Mouse (Mus musculus) CH12.LX (cell line): ENCODE measurements around the gene Eral1. TPM values are rescaled to one million over a fixed set of nuclear protein-coding genes. Genes with fewer than 3 reads are reported as not detected.

ENCODE experiments used
- DNase-seq: peaks from one replicate; pipeline ENCODE4 v3.0.0-alpha.2; 2013; ENCODE audit errors: extremely low read depth
- H3K27ac ChIP-seq: 2 replicates; pipeline ENCODE4 v1.5.1; 2012; ENCODE audit warnings: low read depth, mild to moderate bottlenecking, control low read depth, moderate library complexity; ENCODE audit not compliant: insufficient read depth
- H3K27me3 ChIP-seq: replicated peaks from 2 replicates; pipeline ENCODE3; 2012; ENCODE audit warnings: inconsistent platforms
- H3K36me3 ChIP-seq, 2 experiments: replicated peaks in 1 of 2; 2 replicates each; pipeline versions ENCODE3 to v1.6.1; 2012; ENCODE audit warnings: inconsistent platforms in 1 of 2, low read length in 1 of 2, mild to moderate bottlenecking in 1 of 2, mixed read lengths in 1 of 2, moderate library complexity in 1 of 2; ENCODE audit not compliant: control insufficient read depth in 1 of 2, insufficient read depth in 1 of 2
- H3K4me1 ChIP-seq, 2 experiments: 2 replicates each; pipeline ENCODE4 v1.6.1; 2012; ENCODE audit warnings: inconsistent platforms in 1 of 2, moderate library complexity in 1 of 2; ENCODE audit not compliant: insufficient read depth in 2 of 2, control insufficient read depth in 1 of 2
- H3K4me2 ChIP-seq: 2 replicates; pipeline ENCODE4 v1.6.1; 2012; ENCODE audit warnings: low read depth, mild to moderate bottlenecking, control low read depth; ENCODE audit not compliant: poor library complexity, insufficient read depth, severe bottlenecking
- H3K4me3 ChIP-seq, 3 experiments: fragments of 150-350 bp in 1 of 3; sonication (generic) in 1 of 3; replicated peaks in 1 of 3; 2 replicates each; pipeline versions ENCODE3 to v1.5.1; 2011 to 2012; ENCODE audit warnings: low read depth in 2 of 3, low read length in 2 of 3, mild to moderate bottlenecking in 2 of 3, moderate library complexity in 2 of 3, control low read depth in 1 of 3, improper control_type of control experiment in 1 of 3, inconsistent platforms in 1 of 3, mixed read lengths in 1 of 3; ENCODE audit not compliant: poor library complexity in 1 of 3
- H3K79me2 ChIP-seq: replicated peaks from 2 replicates; pipeline ENCODE4 v1.6.1; 2012; ENCODE audit warnings: mild to moderate bottlenecking, moderate library complexity; ENCODE audit not compliant: control insufficient read depth, poor library complexity, insufficient read depth, severe bottlenecking; ENCODE audit errors: extremely low read depth
- H3K9ac ChIP-seq: 2 replicates; pipeline ENCODE4 v1.6.1; 2012; ENCODE audit warnings: low read depth, mild to moderate bottlenecking, control low read depth, moderate library complexity; ENCODE audit not compliant: insufficient read depth
- H3K9me3 ChIP-seq: replicated peaks from 2 replicates; pipeline ENCODE3; 2012; ENCODE audit warnings: low read length, inconsistent platforms, mixed read lengths
- CHD1 ChIP-seq: IDR thresholded peaks from 2 replicates; pipeline ENCODE4 v1.6.1; 2012; ENCODE audit warnings: low read depth, low read length, improper control_type of control experiment, inconsistent platforms
- CHD2 ChIP-seq: IDR thresholded peaks from 2 replicates; pipeline ENCODE4 v1.6.1; 2011; ENCODE audit warnings: low read length, improper control_type of control experiment
- ELF1 ChIP-seq: IDR thresholded peaks from 2 replicates; pipeline ENCODE4 v1.6.1; 2014; ENCODE audit warnings: low read depth, mild to moderate bottlenecking, inconsistent platforms, low read length, improper control_type of control experiment
- EP300 ChIP-seq: IDR thresholded peaks from 2 replicates; pipeline ENCODE4 v1.6.1; 2011; ENCODE audit warnings: low read length, improper control_type of control experiment
- ETS1 ChIP-seq: conservative IDR thresholded peaks from 2 replicates; pipeline ENCODE4 v1.6.1; 2012; ENCODE audit warnings: low read depth, mild to moderate bottlenecking, inconsistent platforms, low read length, improper control_type of control experiment, moderate library complexity
- GABPA ChIP-seq: IDR thresholded peaks from 2 replicates; pipeline ENCODE4 v1.6.1; 2012; ENCODE audit warnings: low read depth, low read length, improper control_type of control experiment, inconsistent platforms; ENCODE audit not compliant: insufficient replicate concordance
- HCFC1 ChIP-seq: IDR thresholded peaks from 2 replicates; pipeline ENCODE4 v1.6.1; 2012; ENCODE audit warnings: low read depth, mild to moderate bottlenecking, inconsistent platforms, low read length, improper control_type of control experiment
- IRF4 ChIP-seq: IDR thresholded peaks from 2 replicates; pipeline ENCODE4 v1.6.1; 2014; ENCODE audit warnings: low read depth, mild to moderate bottlenecking, inconsistent platforms, low read length, improper control_type of control experiment
- JUN ChIP-seq: IDR thresholded peaks from 2 replicates; pipeline ENCODE4 v1.6.1; 2011; ENCODE audit warnings: low read depth, mild to moderate bottlenecking, low read length, improper control_type of control experiment, moderate library complexity; ENCODE audit not compliant: insufficient read depth
- JUND ChIP-seq: conservative IDR thresholded peaks from 2 replicates; pipeline ENCODE4 v1.6.1; 2011; ENCODE audit warnings: low read depth, low read length, improper control_type of control experiment
- KAT2A ChIP-seq: IDR thresholded peaks from 2 replicates; pipeline ENCODE4 v1.6.1; 2012; ENCODE audit warnings: low read length, improper control_type of control experiment, inconsistent platforms; ENCODE audit not compliant: insufficient replicate concordance
- MAX ChIP-seq: IDR thresholded peaks from 2 replicates; pipeline ENCODE4 v1.6.1; 2011; ENCODE audit warnings: low read length, improper control_type of control experiment
- MAZ ChIP-seq: IDR thresholded peaks from 2 replicates; pipeline ENCODE4 v1.6.1; 2012; ENCODE audit warnings: low read depth, mild to moderate bottlenecking, inconsistent platforms, low read length, improper control_type of control experiment, moderate library complexity
- MEF2A ChIP-seq: IDR thresholded peaks from 2 replicates; pipeline ENCODE4 v1.6.1; 2014; ENCODE audit warnings: low read depth, mild to moderate bottlenecking, inconsistent platforms, low read length, improper control_type of control experiment, borderline replicate concordance
- MXI1 ChIP-seq: IDR thresholded peaks from 2 replicates; pipeline ENCODE4 v1.6.1; 2011; ENCODE audit warnings: mild to moderate bottlenecking, low read depth, low read length, improper control_type of control experiment
- MYC ChIP-seq: IDR thresholded peaks from 2 replicates; pipeline ENCODE4 v1.6.1; 2011; ENCODE audit warnings: low read depth, mild to moderate bottlenecking, improper control_type of control experiment, low read length
- NRF1 ChIP-seq: IDR thresholded peaks from 2 replicates; pipeline ENCODE4 v1.6.1; 2014; ENCODE audit warnings: low read depth, mild to moderate bottlenecking, inconsistent platforms, low read length, improper control_type of control experiment, moderate library complexity
- RAD21 ChIP-seq: IDR thresholded peaks from 2 replicates; pipeline ENCODE4 v1.6.1; 2011; ENCODE audit warnings: low read depth, mild to moderate bottlenecking, low read length, improper control_type of control experiment, moderate library complexity
- SIN3A ChIP-seq: IDR thresholded peaks from 2 replicates; pipeline ENCODE4 v1.6.1; 2012; ENCODE audit warnings: low read length, improper control_type of control experiment, inconsistent platforms
- TBP ChIP-seq: conservative IDR thresholded peaks from 2 replicates; pipeline ENCODE4 v1.6.1; 2011; ENCODE audit warnings: low read depth, low read length, improper control_type of control experiment
- TCF12 ChIP-seq: IDR thresholded peaks from 2 replicates; pipeline ENCODE4 v1.6.1; 2014; ENCODE audit warnings: low read depth, mild to moderate bottlenecking, inconsistent platforms, low read length, improper control_type of control experiment
- UBTF ChIP-seq: IDR thresholded peaks from 2 replicates; pipeline ENCODE4 v1.6.1; 2012; ENCODE audit warnings: low read depth, mild to moderate bottlenecking, inconsistent platforms, low read length, improper control_type of control experiment, moderate library complexity
- USF1 ChIP-seq: IDR thresholded peaks from 2 replicates; pipeline ENCODE4 v1.6.1; 2014; ENCODE audit warnings: low read depth, mild to moderate bottlenecking, inconsistent platforms, low read length, improper control_type of control experiment
- USF2 ChIP-seq: conservative IDR thresholded peaks from 2 replicates; pipeline ENCODE4 v1.6.1; 2011; ENCODE audit warnings: low read depth, low read length, improper control_type of control experiment
- ZC3H11A ChIP-seq: IDR thresholded peaks from 2 replicates; pipeline ENCODE4 v1.6.1; 2012; ENCODE audit warnings: low read depth, mild to moderate bottlenecking, inconsistent platforms, low read length, improper control_type of control experiment
- ZKSCAN1 ChIP-seq: IDR thresholded peaks from 2 replicates; pipeline ENCODE4 v1.6.1; 2012; ENCODE audit warnings: low read depth, inconsistent platforms, low read length, improper control_type of control experiment, borderline replicate concordance
- ZMIZ1 ChIP-seq: IDR thresholded peaks from 2 replicates; pipeline ENCODE4 v1.6.1; 2012; ENCODE audit warnings: low read depth, mild to moderate bottlenecking, inconsistent platforms, low read length, improper control_type of control experiment
- ZNF384 ChIP-seq: IDR thresholded peaks from 2 replicates; pipeline ENCODE4 v1.6.1; 2012; ENCODE audit warnings: low read depth, low read length, improper control_type of control experiment, inconsistent platforms
- dilution Hi-C: fragments of 300-500 bp; cut with MboI; formaldehyde crosslinking; loops from 2 replicates; pipeline ENCODE4 v1.14.3; 2020; ENCODE audit warnings: low sequenced_read_pairs; ENCODE audit not compliant: extremely low pct_unique_long_range_greater_than_20kb, extremely low pct_ligation_motif_present
- in situ Hi-C: fragments of 300-500 bp; cut with MboI; formaldehyde crosslinking; loops from 3 replicates; pipeline ENCODE4 v1.14.3; 2019; ENCODE audit warnings: low sequenced_read_pairs, low pct_ligation_motif_present, low pct_unique_long_range_greater_than_20kb, mixed read lengths
- polyA plus RNA-seq: library from polyadenylated mRNA; unstranded; fragments of >175 nt; gene quantifications from 2 replicates; pipeline ENCODE4 v1.2.1, GENCODE M21; 2012; ENCODE audit warnings: low read depth; ENCODE audit not compliant: insufficient read length
- total RNA-seq, 2 experiments: library from RNA; depleted of rRNA; stranded (reverse); fragments of 300-350 nt in 1 of 2; fragments of >200 nt in 1 of 2; gene quantifications; 2 replicates each; pipeline ENCODE4 v1.2.3; 2012 to 2014

Eral1 gene
- total and polyA plus RNA-seq, 3 experiments, result 39.1 to 43.2 (median 41.5) TPM

GRCm38 (mm10) chr11:78095144-78095516 is 14.9 kb upstream of the Eral1 start:
- H3K4me3 ChIP-seq, result peak overlapping the region; percentile 78 to 97 (median 90)
- peak overlapping the region; percentile 94; the same call in 1 of the 2 replicates for H3K4me2 ChIP-seq
- H3K27me3 ChIP-seq, result no peaks in the 10 kb centered on the region
- peak overlapping the region; percentile 46; the same call in 1 of the 2 replicates for H3K27ac ChIP-seq
- peaks cover 53% of the 10 kb centered on the region for H3K79me2 ChIP-seq
- TF ChIP-seq HCFC1 (no peak), CHD1 (peak; percentile 47; the same call in 1 of the 2 replicates), ETS1 (no peak), IRF4 (no peak), ELF1 (no peak), USF1 (no peak), JUN (no peak), GABPA (no peak), CHD2 (no peak), RAD21 (no peak), EP300 (0 out of 2 replicates have a peak, but pooled peaks have one; percentile 36), MXI1 (no peak)
- peak overlapping the region; percentile 88 for H3K9ac ChIP-seq
- no peak for DNase-seq
- H3K36me3 ChIP-seq, result peaks cover 5 to 37% of the 10 kb centered on the region in 2 experiments
- dilution Hi-C loops, result no loop called here
- peaks cover 4 to 27% of the 10 kb centered on the region in 2 experiments; a peak in 3 of 4 replicates for H3K4me1 ChIP-seq
- H3K9me3 ChIP-seq, result no peaks in the 10 kb centered on the region
- in situ Hi-C loops, result no loop called here

- Histone ChIP-seq H3K4me1 (peaks cover 4 to 27% of the 10 kb centered on the region in 2 experiments; a peak in 3 of 4 replicates), H3K9me3 (no peaks in the 10 kb centered on the region), H3K27me3 (no peaks in the 10 kb centered on the region), H3K27ac (peak within 1 kb of the TSS; percentile 46), H3K9ac (peak within 1 kb of the TSS; percentile 88), H3K36me3 (peaks cover 3 to 34% of the 10 kb centered on the region in 2 experiments), H3K4me2 (peak within 1 kb of the TSS; percentile 94), H3K79me2 (peaks cover 48% of the 10 kb centered on the region), H3K4me3 (peak within 1 kb of the TSS; percentile 78 to 97 (median 90))
- in situ Hi-C loops (no loop called here), dilution Hi-C loops (no loop called here)
- peak; percentile 94 for DNase-seq
- peak; percentile 72; the same call in 1 of the 2 replicates for TF ChIP-seq MAZ
- TF ChIP-seq ZC3H11A, result no peak
- no peak for TF ChIP-seq ZNF384
- TF ChIP-seq ELF1, result peak; percentile 54; the same call in 1 of the 2 replicates
- TF ChIP-seq USF2, result no peak
- TF ChIP-seq RAD21, result no peak
- peak; percentile 42; the same call in 1 of the 2 replicates for TF ChIP-seq MYC
- TF ChIP-seq CHD1, result peak; percentile 88; the same call in 1 of the 2 replicates
- TF ChIP-seq EP300, result no peak
- TF ChIP-seq MEF2A, result 0 out of 2 replicates have a peak, but pooled peaks have one; percentile 50
- TF ChIP-seq UBTF, result peak; percentile 67; the same call in 1 of the 2 replicates
- TF ChIP-seq KAT2A, result 0 out of 2 replicates have a peak, but pooled peaks have one; percentile 25
- TF ChIP-seq TCF12, result peak; percentile 91
- TF ChIP-seq TBP, result peak; percentile 74
- TF ChIP-seq IRF4, result peak; percentile 25
- peak; percentile 45 for TF ChIP-seq MAX
- peak; percentile 92 for TF ChIP-seq MXI1
- TF ChIP-seq JUND, result no peak
- TF ChIP-seq ZMIZ1, result peak; percentile 95
- TF ChIP-seq SIN3A, result peak; percentile 91
- no peak for TF ChIP-seq JUN
- no peak for TF ChIP-seq ZKSCAN1
- peak; percentile 100 for TF ChIP-seq NRF1
- TF ChIP-seq GABPA, result no peak
These were observed 14.4 kb upstream of the Eral1 start, which contains the start of gene Fam222b for GRCm38 (mm10) chr11:78094504-78095143. TSS of gene Fam222b (plus strand) at chr11:78094660.
